Mouse (Mus musculus) layer of hippocampus, adult 9-10 months (tissue): ENCODE results near the gene Olfr1219.

Source experiments
- DNase-seq: peaks from one replicate; pipeline ENCODE4 v3.0.0; 2022; ENCODE audit warnings: low spot score

Gene Olfr1219

GRCm38 (mm10) chr2:89083413-89083812, at the start of gene Olfr1219:
TSS of gene Olfr1219 (minus strand) at chr2:89083513.
- DNase-seq: no peak

- DNase-seq: no peak
Measured at GRCm38 (mm10) chr2:89132954-89133353, 49.6 kb upstream of the Olfr1219 start, which contains the start of gene Olfr1222. TSS of gene Olfr1222 (minus strand) at chr2:89133054.

GRCm38 (mm10) chr2:89117183-89117582, 33.9 kb upstream of the Olfr1219 start, which contains the start of gene Olfr1221:
TSS of gene Olfr1221 (minus strand) at chr2:89117283.
- DNase-seq: no peak

- DNase-seq: no peak
Measured at GRCm38 (mm10) chr2:89106735-89107134, 23.4 kb upstream of the Olfr1219 start, which contains the start of gene Olfr1220. TSS of gene Olfr1220 (minus strand) at chr2:89106835.

- DNase-seq: no peak
Measured at GRCm38 (mm10) chr2:89105651-89106050, 22.3 kb upstream of the Olfr1219 start.

GRCm38 (mm10) chr2:89093848-89094247, 10.5 kb upstream of the Olfr1219 start:
- no peak for DNase-seq

GRCm38 (mm10) chr2:89081487-89081886, 1.8 kb downstream of the Olfr1219 start:
- DNase-seq: no peak

- DNase-seq: no peak
Measured at GRCm38 (mm10) chr2:89061087-89061486, 22.2 kb downstream of the Olfr1219 start, which contains the start of gene Olfr1218. TSS of gene Olfr1218 (minus strand) at chr2:89061187.

GRCm38 (mm10) chr2:89031965-89032364, 51.3 kb downstream of the Olfr1219 start, which contains the start of gene Olfr1217:
TSS of gene Olfr1217 (minus strand) at chr2:89032065.
- no peak for DNase-seq
